Mouse (Mus musculus) C2C12 (cell line): ENCODE data around the gene Skap1. TPM values are rescaled to one million over a fixed set of nuclear protein-coding genes. Genes with fewer than 3 reads are reported as not detected.

Experiments
- H3K27me3 ChIP-seq: one replicate; pipeline ENCODE4 v1.6.1; 2011; ENCODE audit not compliant: control insufficient read depth, insufficient read depth, insufficient read length
- H3K36me3 ChIP-seq: one replicate; pipeline ENCODE4 v1.6.1; 2011; ENCODE audit not compliant: control insufficient read depth, insufficient read depth
- H3K4me3 ChIP-seq: one replicate; pipeline ENCODE4 v1.5.1; 2011; ENCODE audit warnings: mild to moderate bottlenecking, control low read depth; ENCODE audit not compliant: poor library complexity, insufficient read depth, severe bottlenecking
- H3K79me2 ChIP-seq: one replicate; pipeline ENCODE4 v1.6.1; 2011; ENCODE audit not compliant: control insufficient read depth, insufficient read depth
- H3K79me3 ChIP-seq: one replicate; pipeline ENCODE4 v1.6.1; 2011; ENCODE audit warnings: low read depth, control low read depth
- H3ac ChIP-seq: one replicate; pipeline ENCODE3; 2011; ENCODE audit warnings: low read depth; ENCODE audit not compliant: control insufficient read depth, insufficient read length
- CEBPB ChIP-seq: IDR thresholded peaks from one replicate; pipeline ENCODE4 v1.6.1; 2011; ENCODE audit warnings: low read depth, mild to moderate bottlenecking, control low read depth, moderate library complexity
- CTCF ChIP-seq: IDR thresholded peaks from one replicate; pipeline ENCODE4 v1.5.1; 2011; ENCODE audit not compliant: control insufficient read depth, insufficient read depth, insufficient read length
- FOSL1 ChIP-seq: IDR thresholded peaks from one replicate; pipeline ENCODE4 v1.8.0; 2011; ENCODE audit warnings: mild to moderate bottlenecking, low read length; ENCODE audit not compliant: poor library complexity, insufficient read depth, severe bottlenecking
- MAX ChIP-seq: IDR thresholded peaks from one replicate; pipeline ENCODE4 v1.6.1; 2011; ENCODE audit warnings: mild to moderate bottlenecking, control low read depth
- MYOD1 ChIP-seq: IDR thresholded peaks from one replicate; pipeline ENCODE4 v1.6.1; 2011; ENCODE audit warnings: low read depth; ENCODE audit not compliant: control insufficient read depth, insufficient read length
- MYOG ChIP-seq: IDR thresholded peaks from one replicate; pipeline ENCODE4 v1.6.1; 2011; ENCODE audit not compliant: control insufficient read depth, insufficient read length; ENCODE audit errors: extremely low read depth
- USF1 ChIP-seq: IDR thresholded peaks from one replicate; pipeline ENCODE4 v1.6.1; 2011; ENCODE audit warnings: low read depth, mild to moderate bottlenecking, control low read depth, moderate library complexity
- polyA plus RNA-seq: library from polyadenylated mRNA; unstranded; fragments of >200 nt; fragmentation: generic; extraction: Trizol; gene quantifications from one replicate; pipeline ENCODE4 v1.2.1, GENCODE M21; 2012; ENCODE audit warnings: missing spikeins

Skap1 gene
- polyA plus RNA-seq, 1 experiment = 0.04 TPM

GRCm38 (mm10) chr11:96765645-96766044 is 301.3 kb downstream of the Skap1 start:
- TF ChIP-seq USF1 (no peak), FOSL1 (no peak), MYOG (no peak), CTCF (no peak), MAX (no peak), CEBPB (no peak), MYOD1 (no peak)
- Histone ChIP-seq H3K27me3 (no peaks in the 10 kb centered on the region), H3K79me3 (no peaks in the 10 kb centered on the region), H3ac (no peak overlapping the region), H3K36me3 (peaks cover 28% of the 10 kb centered on the region), H3K4me3 (no peak overlapping the region), H3K79me2 (no peaks in the 10 kb centered on the region)

GRCm38 (mm10) chr11:96766555-96766954 is 302.2 kb downstream of the Skap1 start:
- H3K4me3 ChIP-seq = no peak overlapping the region
- H3ac ChIP-seq = no peak overlapping the region
- H3K79me3 ChIP-seq = no peaks in the 10 kb centered on the region
- H3K27me3 ChIP-seq = no peaks in the 10 kb centered on the region
- TF ChIP-seq CEBPB (no peak), CTCF (no peak), USF1 (no peak), MYOD1 (no peak), MAX (no peak)
- H3K36me3 ChIP-seq = peaks cover 37% of the 10 kb centered on the region
- no peaks in the 10 kb centered on the region for H3K79me2 ChIP-seq

- TF ChIP-seq MAX (no peak), FOSL1 (no peak), USF1 (no peak), CTCF (no peak), CEBPB (no peak), MYOG (no peak), MYOD1 (no peak)
- Histone ChIP-seq H3ac (no peak overlapping the region), H3K79me2 (no peaks in the 10 kb centered on the region), H3K4me3 (no peak overlapping the region), H3K36me3 (peaks cover 42% of the 10 kb centered on the region), H3K79me3 (no peaks in the 10 kb centered on the region), H3K27me3 (no peaks in the 10 kb centered on the region)
Measured at GRCm38 (mm10) chr11:96767096-96767495, 302.7 kb downstream of the Skap1 start.

GRCm38 (mm10) chr11:96768240-96768639 is 303.8 kb downstream of the Skap1 start:
- Histone ChIP-seq H3ac (no peak overlapping the region), H3K36me3 (peaks cover 52% of the 10 kb centered on the region), H3K27me3 (no peaks in the 10 kb centered on the region), H3K4me3 (no peak overlapping the region), H3K79me3 (no peaks in the 10 kb centered on the region), H3K79me2 (no peaks in the 10 kb centered on the region)
- TF ChIP-seq MAX (no peak), MYOG (no peak), MYOD1 (no peak), FOSL1 (no peak), CTCF (no peak), USF1 (no peak), CEBPB (no peak)

GRCm38 (mm10) chr11:96771274-96771975 is 307.0 kb downstream of the Skap1 start:
- H3K79me3 ChIP-seq = peaks cover 12% of the 10 kb centered on the region
- peaks cover 59% of the 10 kb centered on the region for H3K36me3 ChIP-seq
- TF ChIP-seq MYOD1 = no peak
- TF ChIP-seq MYOG = no peak
- no peak for TF ChIP-seq USF1
- TF ChIP-seq MAX = no peak
- TF ChIP-seq FOSL1 = no peak
- TF ChIP-seq CTCF = no peak
- no peak for TF ChIP-seq CEBPB
- H3K27me3 ChIP-seq = no peaks in the 10 kb centered on the region
- no peak overlapping the region for H3K4me3 ChIP-seq
- no peak overlapping the region for H3ac ChIP-seq
- H3K79me2 ChIP-seq = peaks cover 17% of the 10 kb centered on the region

GRCm38 (mm10) chr11:96772413-96772812 is 308.0 kb downstream of the Skap1 start:
- H3K27me3 ChIP-seq = no peaks in the 10 kb centered on the region
- no peak overlapping the region for H3ac ChIP-seq
- H3K79me3 ChIP-seq = peaks cover 18% of the 10 kb centered on the region
- H3K79me2 ChIP-seq = peaks cover 25% of the 10 kb centered on the region
- no peak overlapping the region for H3K4me3 ChIP-seq
- TF ChIP-seq MYOD1 = no peak
- no peak for TF ChIP-seq CTCF
- TF ChIP-seq MYOG = no peak
- no peak for TF ChIP-seq MAX
- TF ChIP-seq CEBPB = no peak
- no peak for TF ChIP-seq FOSL1
- TF ChIP-seq USF1 = no peak
- peaks cover 59% of the 10 kb centered on the region for H3K36me3 ChIP-seq
